Mouse (Mus musculus): ENCODE measurements at regions not wholly inside any gene's neighbourhood (a gene's known extent, or its start where the extent isn't known, plus 50 kb on each side); places are given as distances from the start of the nearest gene placed in this dataset.

DNA sequence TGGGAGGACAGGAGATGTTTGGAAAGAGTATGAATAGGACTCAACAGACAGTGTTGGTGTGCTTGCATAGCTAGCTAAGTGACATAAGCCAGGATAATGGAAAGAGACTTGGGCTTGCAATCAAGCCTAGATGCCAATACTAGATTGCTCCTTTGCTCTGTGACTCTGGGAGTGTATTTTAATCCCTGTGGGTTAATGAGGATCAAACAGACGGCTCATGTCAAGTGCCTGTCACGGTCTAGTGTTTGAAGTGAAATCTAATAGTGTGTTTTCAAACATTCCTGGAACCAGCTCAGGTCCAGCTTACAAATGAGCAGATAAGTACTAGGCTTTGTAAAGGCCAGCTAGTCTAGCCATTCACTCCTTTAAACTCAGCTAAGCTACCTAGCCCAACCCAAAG, 64.1 kb upstream of the Ranbp3l start:
- ATAC-seq (ENCODE audit: low FRiP score, low TSS enrichment): peak; percentile 76
- Histone ChIP-seq H3K36me3 (ENCODE audit: control insufficient read depth, insufficient read depth, low read length) (no peaks in the 10 kb centered on the region), H3K4me3 (ENCODE audit: low read length) (no peak overlapping the region), H3K9me3 (ENCODE audit: control insufficient read depth, low read length) (no peaks in the 10 kb centered on the region), H3K9ac (ENCODE audit: low read depth, low read length) (no peak overlapping the region), H3K4me1 (ENCODE audit: control insufficient read depth, insufficient read depth, low read length) (no peaks in the 10 kb centered on the region), H3K27ac (ENCODE audit: low read depth, low read length) (no peak overlapping the region), H3K27me3 (ENCODE audit: control insufficient read depth, insufficient read depth, low read length) (no peaks in the 10 kb centered on the region), H3K4me2 (replicated peaks; ENCODE audit: low read depth, low read length) (no peak overlapping the region)
- WGBS: 37% methylated on average over 2 of the region's 2 CpGs

DNA sequence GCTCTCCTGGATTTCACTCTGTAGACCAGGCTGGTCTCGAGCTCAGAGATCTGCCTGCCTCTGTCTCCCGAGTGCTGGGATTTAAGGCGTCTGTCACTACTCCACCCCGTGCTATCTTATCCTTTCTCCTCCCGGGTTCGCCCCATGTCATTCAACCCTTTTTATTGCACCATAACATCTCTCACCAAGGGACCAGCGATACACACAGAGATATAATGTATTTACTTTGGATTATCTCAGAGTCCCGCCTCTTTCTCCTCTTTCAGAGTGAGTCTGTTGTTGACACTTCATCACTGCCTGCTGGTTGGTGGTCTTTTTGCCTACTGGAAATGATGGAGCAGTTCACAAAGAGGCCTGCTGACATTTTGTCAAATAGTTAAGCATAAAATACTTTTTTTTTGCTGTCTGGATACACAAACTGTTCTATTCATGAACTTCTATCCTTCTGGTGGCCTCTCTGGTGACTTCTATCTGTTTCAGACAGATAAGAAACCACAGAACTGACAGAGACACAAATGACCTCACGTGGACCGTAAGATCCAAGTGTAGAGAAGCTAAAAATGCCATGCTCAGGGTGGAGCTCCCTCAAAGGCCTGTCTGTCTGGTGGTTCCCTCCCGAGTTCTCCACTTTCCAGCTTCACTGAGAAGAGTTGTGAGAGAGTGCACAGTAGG, 70.1 kb upstream of the Ranbp3l start:
- H3K4me1 ChIP-seq (ENCODE audit: control insufficient read depth, insufficient read depth, low read length): no peaks in the 10 kb centered on the region
- no peaks in the 10 kb centered on the region for H3K36me3 ChIP-seq (ENCODE audit: control insufficient read depth, insufficient read depth, low read length)
- H3K27me3 ChIP-seq (ENCODE audit: control insufficient read depth, insufficient read depth, low read length): no peaks in the 10 kb centered on the region
- H3K4me3 ChIP-seq (ENCODE audit: low read length): no peak overlapping the region
- 81% methylated on average over 11 of the region's 11 CpGs for WGBS
- H3K27ac ChIP-seq (ENCODE audit: low read depth, low read length): no peak overlapping the region
- no peak overlapping the region for H3K4me2 ChIP-seq (replicated peaks; ENCODE audit: low read depth, low read length)
- H3K9me3 ChIP-seq (ENCODE audit: control insufficient read depth, low read length): no peaks in the 10 kb centered on the region
- ATAC-seq (ENCODE audit: low FRiP score, low TSS enrichment): no peak
- H3K9ac ChIP-seq (ENCODE audit: low read depth, low read length): no peak overlapping the region

DNA sequence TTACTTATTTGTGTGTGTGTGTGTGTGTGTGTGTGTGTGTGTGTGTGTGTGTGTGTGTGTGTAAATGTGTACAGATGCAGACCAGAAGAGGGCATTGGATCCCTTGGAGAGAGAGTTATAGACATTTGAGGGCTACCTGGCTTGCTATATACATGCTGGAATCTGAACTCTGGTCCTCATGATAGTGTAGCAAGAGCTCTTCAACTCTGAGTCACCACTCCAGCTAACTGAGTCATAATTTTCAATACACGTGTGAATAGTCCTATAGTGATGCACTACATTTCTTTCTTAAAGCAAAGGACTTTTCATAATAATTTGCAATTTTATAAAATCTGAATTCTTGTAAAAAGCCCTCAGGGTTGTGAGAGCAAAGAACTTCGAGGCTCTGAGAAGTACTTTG, 70.9 kb upstream of the Ranbp3l start:
- 88% methylated on average over 2 of the region's 2 CpGs for WGBS
- H3K4me2 ChIP-seq (replicated peaks; ENCODE audit: low read depth, low read length): no peak overlapping the region
- no peaks in the 10 kb centered on the region for H3K36me3 ChIP-seq (ENCODE audit: control insufficient read depth, insufficient read depth, low read length)
- H3K4me1 ChIP-seq (ENCODE audit: control insufficient read depth, insufficient read depth, low read length): no peaks in the 10 kb centered on the region
- no peak overlapping the region for H3K9ac ChIP-seq (ENCODE audit: low read depth, low read length)
- H3K27ac ChIP-seq (ENCODE audit: low read depth, low read length): no peak overlapping the region
- H3K4me3 ChIP-seq (ENCODE audit: low read length): no peak overlapping the region
- ATAC-seq (ENCODE audit: low FRiP score, low TSS enrichment): no peak
- H3K9me3 ChIP-seq (ENCODE audit: control insufficient read depth, low read length): no peaks in the 10 kb centered on the region
- no peaks in the 10 kb centered on the region for H3K27me3 ChIP-seq (ENCODE audit: control insufficient read depth, insufficient read depth, low read length)

DNA sequence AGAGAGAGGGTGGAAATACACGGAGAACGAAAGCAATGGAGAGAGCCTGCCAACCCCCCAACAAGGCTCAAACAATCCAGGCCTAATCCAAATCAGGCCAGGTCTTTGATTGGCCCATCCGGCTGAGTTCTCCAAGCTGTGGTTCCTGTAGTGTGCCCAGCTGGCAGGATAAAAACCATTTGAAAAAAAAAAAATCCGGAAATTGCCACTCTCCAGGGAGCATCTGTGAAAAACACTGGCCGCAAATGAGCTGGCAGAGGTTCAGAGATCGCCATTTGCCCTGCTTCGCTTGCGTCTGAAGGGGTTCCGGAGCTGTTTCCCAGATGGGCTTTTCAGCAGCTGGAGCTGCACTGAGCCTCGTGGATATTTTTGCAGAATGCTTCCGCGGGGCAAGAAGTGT, 71.4 kb upstream of the Ranbp3l start:
- ATAC-seq (ENCODE audit: low FRiP score, low TSS enrichment): no peak
- H3K4me2 ChIP-seq (replicated peaks; ENCODE audit: low read depth, low read length): no peak overlapping the region
- H3K4me1 ChIP-seq (ENCODE audit: control insufficient read depth, insufficient read depth, low read length): no peaks in the 10 kb centered on the region
- no peaks in the 10 kb centered on the region for H3K27me3 ChIP-seq (ENCODE audit: control insufficient read depth, insufficient read depth, low read length)
- no peak overlapping the region for H3K9ac ChIP-seq (ENCODE audit: low read depth, low read length)
- WGBS: 90% methylated on average over 12 of the region's 12 CpGs
- H3K36me3 ChIP-seq (ENCODE audit: control insufficient read depth, insufficient read depth, low read length): no peaks in the 10 kb centered on the region
- H3K27ac ChIP-seq (ENCODE audit: low read depth, low read length): no peak overlapping the region
- H3K9me3 ChIP-seq (ENCODE audit: control insufficient read depth, low read length): no peaks in the 10 kb centered on the region
- no peak overlapping the region for H3K4me3 ChIP-seq (ENCODE audit: low read length)

DNA sequence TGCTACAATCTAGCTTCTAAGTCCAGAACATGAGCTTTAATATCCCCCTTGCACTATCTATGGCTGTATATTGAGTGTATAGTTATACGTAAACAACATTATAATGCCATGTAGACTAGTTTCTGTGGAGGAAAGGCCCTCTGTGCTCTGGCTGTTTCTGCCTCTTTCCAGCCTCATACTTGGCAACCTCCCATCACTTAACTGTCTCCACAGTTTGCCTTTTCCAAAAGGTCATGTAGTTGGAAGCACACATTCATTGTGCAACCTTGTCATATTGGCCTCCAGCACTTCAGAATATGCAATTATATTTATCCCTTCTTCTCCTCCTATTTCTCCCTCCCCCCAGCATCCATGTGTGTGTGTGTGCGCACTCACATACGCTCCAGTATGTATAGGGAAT, 82.2 kb upstream of the Ranbp3l start:
- H3K27me3 ChIP-seq (ENCODE audit: control insufficient read depth, insufficient read depth, low read length): no peaks in the 10 kb centered on the region
- no peaks in the 10 kb centered on the region for H3K9me3 ChIP-seq (ENCODE audit: control insufficient read depth, low read length)
- whole genome bisulfite sequencing: 96% methylated on average over 3 of the region's 3 CpGs
- H3K27ac ChIP-seq (ENCODE audit: low read depth, low read length): no peak overlapping the region
- H3K4me1 ChIP-seq (ENCODE audit: control insufficient read depth, insufficient read depth, low read length): no peaks in the 10 kb centered on the region
- H3K36me3 ChIP-seq (ENCODE audit: control insufficient read depth, insufficient read depth, low read length): no peaks in the 10 kb centered on the region
- no peak for ATAC-seq (ENCODE audit: low FRiP score, low TSS enrichment)
- no peak overlapping the region for H3K9ac ChIP-seq (ENCODE audit: low read depth, low read length)
- H3K4me3 ChIP-seq (ENCODE audit: low read length): no peak overlapping the region
- no peak overlapping the region for H3K4me2 ChIP-seq (replicated peaks; ENCODE audit: low read depth, low read length)

DNA sequence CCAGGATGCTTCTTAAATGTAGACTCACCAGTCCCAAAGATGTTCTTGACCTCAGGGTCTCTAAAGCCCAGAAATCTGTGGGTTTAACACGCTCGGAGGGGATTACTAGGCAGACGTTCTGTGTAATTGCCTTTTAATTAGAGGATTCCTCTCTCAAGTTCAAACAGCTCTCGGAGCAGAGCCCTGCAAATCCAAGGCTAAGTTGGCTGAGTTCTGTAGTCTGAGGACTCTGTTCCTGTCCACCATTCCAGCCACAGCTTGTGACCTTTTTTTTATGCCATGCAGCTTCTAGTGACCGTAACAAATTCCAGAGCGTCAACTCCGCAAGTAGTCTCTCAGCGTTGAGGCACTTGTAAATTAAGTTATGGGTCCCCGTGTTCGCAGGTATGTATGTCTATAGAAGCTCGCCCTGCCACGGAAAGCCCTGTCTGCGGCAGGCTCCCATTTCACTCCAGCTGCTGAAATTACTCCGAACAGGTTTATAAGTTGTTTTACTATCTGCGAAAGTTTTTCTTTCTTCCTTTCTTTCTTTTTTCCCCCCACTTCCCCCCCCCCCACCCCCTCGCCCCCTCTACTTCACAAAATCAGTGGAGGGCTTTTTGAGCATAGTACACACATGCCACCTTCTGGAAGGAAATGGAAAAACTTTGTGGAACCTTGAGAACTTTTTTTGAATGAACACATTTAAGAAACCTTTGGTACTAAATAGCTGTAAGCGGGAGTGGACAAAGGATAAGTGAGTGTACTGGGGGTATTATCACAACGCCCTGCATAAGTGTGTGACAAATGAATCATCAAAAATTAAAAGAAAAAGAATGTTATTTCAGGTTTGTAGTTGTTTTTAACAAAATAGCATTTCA, 82.9 kb upstream of the Ranbp3l start:
- Histone ChIP-seq H3K4me3 (ENCODE audit: low read length) (no peak overlapping the region), H3K9me3 (ENCODE audit: control insufficient read depth, low read length) (no peaks in the 10 kb centered on the region), H3K4me1 (ENCODE audit: control insufficient read depth, insufficient read depth, low read length) (no peaks in the 10 kb centered on the region), H3K9ac (ENCODE audit: low read depth, low read length) (no peak overlapping the region), H3K36me3 (ENCODE audit: control insufficient read depth, insufficient read depth, low read length) (no peaks in the 10 kb centered on the region), H3K27ac (ENCODE audit: low read depth, low read length) (no peak overlapping the region), H3K4me2 (replicated peaks; ENCODE audit: low read depth, low read length) (no peak overlapping the region; the same call in 1 of the 2 replicates), H3K27me3 (ENCODE audit: control insufficient read depth, insufficient read depth, low read length) (no peaks in the 10 kb centered on the region)
- WGBS: 54% methylated on average over 18 of the region's 18 CpGs
- 0 out of 2 replicates have a peak, but pooled peaks have one; percentile 39 for ATAC-seq (ENCODE audit: low FRiP score, low TSS enrichment)

DNA sequence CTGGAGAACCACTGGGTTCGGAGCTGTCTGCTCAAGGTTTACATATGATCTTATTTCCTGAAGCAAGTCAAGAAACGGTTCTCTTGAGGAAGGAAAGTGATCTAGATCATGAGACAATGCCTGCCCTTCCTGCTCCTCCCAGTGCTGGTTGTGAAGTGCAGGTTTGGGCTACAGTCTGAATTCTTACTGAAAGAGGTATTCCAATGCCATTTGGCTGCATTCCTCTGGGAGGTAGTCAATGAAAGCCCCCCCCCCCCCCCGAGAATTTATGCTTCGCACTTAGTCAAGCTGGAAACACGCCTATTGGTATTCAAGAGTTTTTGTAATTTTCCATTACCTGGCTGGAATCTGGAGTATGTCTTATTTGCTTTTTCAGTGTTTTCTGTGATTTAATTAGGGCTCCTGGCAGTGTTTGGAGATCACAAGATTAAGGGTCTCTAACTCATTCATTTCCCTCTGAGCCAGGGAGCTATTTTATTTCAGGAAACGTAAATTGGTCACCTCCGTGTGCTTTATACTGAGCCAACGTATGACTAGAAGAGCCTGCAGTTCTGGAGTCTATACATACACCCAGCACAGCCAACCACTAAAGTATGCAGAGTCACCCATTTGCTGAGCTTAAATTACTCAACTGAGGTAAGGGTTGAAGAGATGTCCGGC, 84.7 kb upstream of the Ranbp3l start:
- no peak for ATAC-seq (ENCODE audit: low FRiP score, low TSS enrichment)
- Histone ChIP-seq H3K4me1 (ENCODE audit: control insufficient read depth, insufficient read depth, low read length) (no peaks in the 10 kb centered on the region), H3K27ac (ENCODE audit: low read depth, low read length) (no peak overlapping the region), H3K9ac (ENCODE audit: low read depth, low read length) (no peak overlapping the region), H3K9me3 (ENCODE audit: control insufficient read depth, low read length) (no peaks in the 10 kb centered on the region), H3K27me3 (ENCODE audit: control insufficient read depth, insufficient read depth, low read length) (no peaks in the 10 kb centered on the region), H3K4me2 (replicated peaks; ENCODE audit: low read depth, low read length) (no peak overlapping the region), H3K36me3 (ENCODE audit: control insufficient read depth, insufficient read depth, low read length) (no peaks in the 10 kb centered on the region), H3K4me3 (ENCODE audit: low read length) (no peak overlapping the region)
- 60% methylated on average over 9 of the region's 9 CpGs for WGBS

DNA sequence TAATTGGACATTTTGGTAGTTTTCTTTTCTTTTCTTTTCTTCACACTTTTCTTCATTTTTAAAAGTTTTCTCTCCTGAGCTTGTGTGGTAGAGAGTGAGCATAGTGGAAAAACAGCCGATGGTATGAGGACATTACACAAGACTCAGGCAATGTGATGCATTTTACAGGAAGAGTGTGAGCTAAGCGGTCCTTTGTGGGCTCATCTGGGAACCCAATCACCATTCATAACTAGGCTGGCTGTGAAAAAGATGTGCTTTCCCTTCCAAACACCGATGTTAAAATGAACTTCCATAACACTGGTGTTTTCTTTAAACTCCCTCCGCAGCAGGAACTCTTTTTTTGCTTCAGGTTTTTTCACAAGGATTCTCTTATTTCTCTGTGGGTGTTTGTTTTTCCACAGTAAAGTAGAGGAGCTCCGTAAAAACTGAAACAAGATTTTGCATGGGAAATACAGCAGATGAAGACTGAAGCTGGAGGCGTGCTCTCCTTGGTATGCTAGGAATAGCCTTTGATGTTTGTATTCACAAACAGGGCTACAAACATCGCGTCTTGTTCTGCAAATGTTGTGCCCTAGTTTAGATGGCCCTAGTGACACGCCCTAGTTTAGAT, 92.8 kb upstream of the Ranbp3l start:
- Histone ChIP-seq H3K9me3 (ENCODE audit: control insufficient read depth, low read length) (no peaks in the 10 kb centered on the region), H3K27me3 (ENCODE audit: control insufficient read depth, insufficient read depth, low read length) (no peaks in the 10 kb centered on the region), H3K36me3 (ENCODE audit: control insufficient read depth, insufficient read depth, low read length) (no peaks in the 10 kb centered on the region), H3K4me1 (ENCODE audit: control insufficient read depth, insufficient read depth, low read length) (no peaks in the 10 kb centered on the region), H3K9ac (ENCODE audit: low read depth, low read length) (no peak overlapping the region), H3K27ac (ENCODE audit: low read depth, low read length) (no peak overlapping the region), H3K4me2 (replicated peaks; ENCODE audit: low read depth, low read length) (no peak overlapping the region), H3K4me3 (ENCODE audit: low read length) (no peak overlapping the region)
- WGBS: 73% methylated on average over 9 of the region's 9 CpGs
- no peak for ATAC-seq (ENCODE audit: low FRiP score, low TSS enrichment)
